Mouse (Mus musculus): ENCODE results near the gene Timp4. TPM values are rescaled to one million over a fixed set of nuclear protein-coding genes. Genes with fewer than 3 reads are reported as not detected.
A peak's percentile ranks its signal among the peaks of the same experiment; 100 is the strongest.

Timp4 gene
- not detected in 2 replicates for total RNA-seq (2014; fragmentation: Nextera tagmentation)
- not detected in 2 replicates for total RNA-seq (2017)

GRCm38 (mm10) chr6:115252099-115252873 lies at the start of gene Timp4:
Gene Timp4 (minus strand): TSS chr6:115252205.
- ATAC-seq (replicated peaks; ENCODE audit: poor library complexity, severe bottlenecking), result no peak

DNA sequence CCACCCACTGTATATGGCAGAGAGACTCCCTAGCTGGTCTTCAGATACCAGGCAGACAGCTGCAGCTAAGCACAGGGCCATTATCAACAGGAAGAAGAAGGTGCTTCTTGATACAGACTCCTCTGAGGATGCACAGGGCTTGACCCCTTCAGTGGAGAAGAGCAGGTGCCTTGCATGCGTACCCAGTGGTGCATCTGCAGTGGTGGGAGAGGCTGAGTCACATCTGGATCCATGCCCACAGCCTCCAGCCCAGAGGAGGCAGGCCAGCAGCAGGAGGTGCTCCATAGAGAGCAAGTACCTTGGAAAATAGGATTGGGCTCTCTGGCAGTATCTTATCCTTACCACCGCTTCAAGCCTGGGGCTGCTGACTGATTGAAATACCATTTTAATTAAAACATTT lies 41.9 kb upstream of the Timp4 start:
- no peak for ATAC-seq (replicated peaks; ENCODE audit: poor library complexity, severe bottlenecking)

GRCm38 (mm10) chr6:115292621-115293020 lies 40.6 kb upstream of the Timp4 start:
- no peak for ATAC-seq (replicated peaks; ENCODE audit: poor library complexity, severe bottlenecking)

DNA sequence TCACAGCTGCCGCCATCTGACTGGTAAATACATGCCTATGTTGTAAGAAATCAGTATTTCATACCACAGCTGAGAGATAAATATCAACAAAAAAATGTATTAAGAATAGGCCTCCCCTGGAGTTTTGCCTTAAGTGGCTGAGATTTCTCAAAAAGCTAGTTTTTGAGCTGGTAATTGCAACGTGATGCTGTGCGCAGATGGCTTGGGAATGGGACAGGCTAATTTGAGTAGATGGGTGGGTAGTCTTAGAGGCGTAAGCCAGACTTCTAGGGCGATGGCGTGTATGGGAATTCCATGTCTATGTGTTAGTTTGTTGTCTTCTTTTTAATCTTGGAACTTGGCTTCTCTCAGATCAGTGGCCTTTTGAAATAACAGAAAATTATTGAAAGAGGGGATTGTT lies 39.8 kb upstream of the Timp4 start:
- ATAC-seq (replicated peaks; ENCODE audit: poor library complexity, severe bottlenecking), result no peak

DNA sequence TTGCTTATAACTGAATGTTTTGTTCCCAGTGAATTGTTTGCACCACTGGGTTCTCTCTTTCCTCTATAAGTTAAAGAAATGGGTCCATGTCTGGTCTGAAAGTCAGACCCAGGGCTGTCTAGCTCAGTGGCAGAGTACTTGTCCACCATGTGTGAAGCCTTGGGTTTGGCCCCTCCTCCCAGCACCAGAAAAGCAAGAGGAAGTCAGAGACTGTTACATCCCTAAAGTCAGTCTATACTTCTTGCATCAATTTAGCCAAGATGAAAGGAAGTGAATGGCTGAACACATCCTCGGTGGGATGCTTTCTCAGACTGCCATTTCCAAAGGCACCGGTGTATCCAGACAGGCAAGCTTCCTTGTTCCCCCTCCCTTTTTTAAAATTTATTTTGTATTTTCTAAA lies 39.1 kb upstream of the Timp4 start:
- peak; percentile 30; the same call in 1 of the 2 replicates for ATAC-seq (replicated peaks; ENCODE audit: poor library complexity, severe bottlenecking)

DNA sequence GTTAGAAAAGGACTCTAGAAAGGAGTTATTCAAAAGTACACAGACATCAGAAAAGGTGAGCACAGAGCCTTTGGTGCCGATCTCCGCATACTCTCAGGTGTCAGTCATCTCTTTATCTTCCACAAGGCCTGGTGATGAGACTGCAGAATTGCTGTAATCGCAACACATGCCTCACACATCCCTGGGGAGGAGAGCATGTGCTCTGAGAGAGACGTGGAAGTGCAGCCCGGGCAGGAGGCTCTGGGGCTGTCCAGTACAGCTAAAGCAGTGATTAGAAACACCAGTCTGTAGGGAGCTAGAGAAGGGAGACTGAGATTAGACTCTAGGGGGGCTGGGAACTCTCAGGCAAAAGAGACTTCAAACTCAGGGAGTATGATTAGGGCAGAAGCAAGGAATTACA lies 38.6 kb upstream of the Timp4 start:
- no peak for ATAC-seq (replicated peaks; ENCODE audit: poor library complexity, severe bottlenecking)

DNA sequence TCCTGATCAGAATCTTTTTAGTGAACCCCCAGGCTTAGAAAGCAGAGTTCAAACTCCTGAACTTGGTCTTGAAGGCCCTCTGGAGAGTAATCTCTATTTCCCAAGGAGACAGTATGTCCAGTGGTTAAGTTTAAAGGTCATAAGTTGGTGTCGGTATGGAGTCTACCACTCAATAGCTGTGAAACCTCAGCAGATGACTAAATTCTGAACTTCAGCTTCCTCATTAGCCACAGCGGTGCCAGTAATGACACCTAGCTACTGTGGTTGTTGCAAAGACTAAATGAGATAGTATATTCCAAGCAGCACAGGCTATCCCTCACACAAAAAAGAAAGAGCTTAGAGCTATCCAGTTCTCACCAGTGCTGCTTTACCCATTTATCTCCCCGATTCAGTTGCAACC lies 36.2 kb upstream of the Timp4 start:
- ATAC-seq (replicated peaks; ENCODE audit: poor library complexity, severe bottlenecking), result no peak

- ATAC-seq (replicated peaks; ENCODE audit: poor library complexity, severe bottlenecking), result no peak
Observed at GRCm38 (mm10) chr6:115286441-115286840, 34.4 kb upstream of the Timp4 start.

DNA sequence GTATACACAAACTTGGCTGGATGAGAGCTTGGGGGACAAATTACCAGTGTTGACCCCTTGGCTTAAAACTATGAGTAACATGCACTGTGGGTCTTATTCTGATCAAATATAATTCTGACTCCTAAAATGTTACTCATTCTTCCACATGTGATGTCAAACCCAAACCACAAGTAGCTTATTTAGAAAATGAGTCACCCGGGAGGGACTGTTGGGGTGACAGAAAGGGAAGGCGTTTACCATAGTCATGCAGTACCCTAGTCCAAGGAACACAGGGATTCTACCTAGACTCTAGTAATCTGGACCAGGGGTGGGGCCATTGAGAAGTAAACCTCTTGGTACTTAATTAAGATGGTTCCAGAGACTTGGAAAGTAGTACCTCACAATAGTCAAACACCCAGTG lies 32.1 kb upstream of the Timp4 start:
- peak; percentile 20; the same call in 1 of the 2 replicates for ATAC-seq (replicated peaks; ENCODE audit: poor library complexity, severe bottlenecking)

DNA sequence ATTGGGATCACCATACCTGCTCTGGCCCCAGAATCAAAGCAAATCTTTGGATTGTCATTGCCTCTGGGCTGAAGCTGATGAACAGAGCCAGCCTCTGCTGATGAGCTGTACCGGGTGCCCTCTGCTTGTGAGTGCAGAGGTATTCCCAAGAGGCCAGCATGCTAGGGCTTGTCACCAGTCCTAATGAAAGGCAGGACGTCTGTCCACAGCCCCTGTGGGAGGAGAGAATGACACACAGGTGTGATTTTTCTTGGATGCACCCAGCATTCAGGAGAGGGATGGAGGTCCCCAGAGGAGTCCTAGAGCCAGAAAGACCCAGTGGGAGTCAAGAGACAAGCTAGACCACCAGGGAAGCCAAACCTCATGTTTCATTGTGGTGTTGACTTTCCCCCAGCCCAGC lies 27.6 kb upstream of the Timp4 start:
- no peak for ATAC-seq (replicated peaks; ENCODE audit: poor library complexity, severe bottlenecking)

GRCm38 (mm10) chr6:115278086-115278485 lies 26.1 kb upstream of the Timp4 start:
- no peak for ATAC-seq (replicated peaks; ENCODE audit: poor library complexity, severe bottlenecking)

DNA sequence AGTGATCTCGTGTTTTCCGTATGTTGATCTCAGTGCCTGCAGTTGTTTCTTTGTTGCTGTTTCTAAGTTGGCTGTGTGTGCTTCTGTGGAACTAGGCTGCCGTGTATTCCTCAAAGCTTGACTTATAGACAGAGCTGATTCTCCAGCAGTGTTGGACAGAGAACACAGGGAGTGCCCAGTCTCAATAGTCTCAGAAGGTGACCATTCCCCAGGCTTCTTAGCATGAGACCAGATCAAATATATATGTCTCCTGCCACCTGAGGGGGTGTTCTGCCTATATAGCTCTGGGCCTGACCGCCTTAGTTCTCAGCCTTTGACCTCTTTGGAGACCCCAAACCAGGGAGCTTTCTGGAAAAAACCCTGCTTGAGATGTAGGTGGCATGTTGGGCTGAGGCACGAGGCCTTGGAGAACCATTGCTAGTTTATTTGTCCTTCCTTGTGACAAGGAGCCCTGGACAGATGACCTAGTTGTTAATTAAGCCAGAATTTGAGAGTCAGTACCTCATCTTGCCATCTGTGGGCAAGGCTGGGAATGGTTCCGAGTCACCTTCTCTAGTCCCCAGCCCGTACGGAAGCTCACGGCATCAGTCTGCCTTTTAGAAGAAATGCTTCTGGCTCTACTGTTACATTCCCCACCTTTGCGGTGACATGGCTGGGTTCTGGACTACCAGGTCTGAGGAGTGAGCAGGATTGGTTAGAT lies 23.3 kb upstream of the Timp4 start:
- no peak for ATAC-seq (replicated peaks; ENCODE audit: poor library complexity, severe bottlenecking)

- no peak for ATAC-seq (replicated peaks; ENCODE audit: poor library complexity, severe bottlenecking)
Observed at GRCm38 (mm10) chr6:115274705-115275104, 22.7 kb upstream of the Timp4 start.

- ATAC-seq (replicated peaks; ENCODE audit: poor library complexity, severe bottlenecking), result no peak
Observed at GRCm38 (mm10) chr6:115273346-115273745, 21.3 kb upstream of the Timp4 start.

DNA sequence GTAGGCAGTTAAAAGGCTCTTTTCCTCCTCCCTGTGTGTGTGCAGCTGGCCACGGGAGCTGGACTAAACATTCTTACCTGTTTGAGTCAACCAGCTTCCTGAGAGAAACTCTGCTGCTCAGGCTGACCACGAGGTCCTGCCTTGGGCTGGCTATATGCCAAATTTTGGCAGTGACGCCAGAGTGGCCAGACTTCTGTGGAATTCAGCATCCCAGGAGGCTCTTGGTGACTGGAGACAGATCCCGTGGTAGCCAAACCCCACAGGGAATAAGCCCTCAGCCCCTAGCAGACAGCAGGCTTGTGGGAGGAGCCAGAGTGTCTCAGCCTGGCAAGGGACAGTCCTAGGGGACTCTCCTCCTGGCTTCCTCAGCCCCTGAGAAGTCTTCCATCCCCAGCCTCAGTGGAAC lies 19.9 kb upstream of the Timp4 start:
- ATAC-seq (replicated peaks; ENCODE audit: poor library complexity, severe bottlenecking), result no peak

DNA sequence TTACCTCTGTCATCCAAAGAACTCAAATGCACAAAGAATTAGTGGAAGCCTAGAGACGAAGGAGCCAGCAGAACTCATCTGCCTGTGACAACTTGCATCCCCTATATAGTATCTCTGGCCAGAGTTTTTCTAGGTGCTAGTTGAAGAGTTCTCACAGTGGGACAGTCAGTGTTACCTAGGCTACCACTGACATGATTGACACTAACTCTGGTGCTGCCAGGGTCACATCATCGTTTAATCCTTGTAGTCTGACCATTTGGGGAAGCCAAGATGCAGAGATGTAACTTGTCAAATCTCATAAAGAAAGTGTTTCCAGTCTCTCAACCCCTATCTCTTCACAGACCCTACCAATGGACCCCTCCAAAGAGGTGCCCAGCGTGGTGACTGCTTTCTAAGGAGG lies 19.3 kb upstream of the Timp4 start:
- no peak for ATAC-seq (replicated peaks; ENCODE audit: poor library complexity, severe bottlenecking)

- ATAC-seq (replicated peaks; ENCODE audit: poor library complexity, severe bottlenecking), result peak; percentile 55; the same call in 1 of the 2 replicates
Observed at GRCm38 (mm10) chr6:115270085-115270484, 18.1 kb upstream of the Timp4 start.

GRCm38 (mm10) chr6:115269561-115269960 lies 17.6 kb upstream of the Timp4 start:
- no peak for ATAC-seq (replicated peaks; ENCODE audit: poor library complexity, severe bottlenecking)

- no peak for ATAC-seq (replicated peaks; ENCODE audit: poor library complexity, severe bottlenecking)
Observed at GRCm38 (mm10) chr6:115268551-115269385, 16.8 kb upstream of the Timp4 start.

GRCm38 (mm10) chr6:115267916-115268315 lies 15.9 kb upstream of the Timp4 start:
- ATAC-seq (replicated peaks; ENCODE audit: poor library complexity, severe bottlenecking), result peak; percentile 77

GRCm38 (mm10) chr6:115266791-115267190 lies 14.8 kb upstream of the Timp4 start:
- ATAC-seq (replicated peaks; ENCODE audit: poor library complexity, severe bottlenecking), result no peak

Measured in granulocyte monocyte progenitor cell, adult 5-6 weeks (primary cell).